Mouse (Mus musculus) liver, embryonic 14.5 days (tissue): ENCODE results near the gene Ankfy1.

Experiments used
- CTCF ChIP-seq: IDR thresholded peaks from 2 replicates; pipeline ENCODE4 v1.5.1; 2016; ENCODE audit warnings: antibody characterized with exemption, low read depth, control low read depth
- EP300 ChIP-seq: IDR thresholded peaks from 2 replicates; pipeline ENCODE4 v1.6.1; 2016; ENCODE audit warnings: antibody characterized with exemption, low read depth

- TF ChIP-seq CTCF: no peak
- TF ChIP-seq EP300: no peak
Measured at GRCm38 (mm10) chr11:72642730-72643129, 47.1 kb upstream of the Ankfy1 start.
